Mouse (Mus musculus) liver, embryonic 11.5 days (tissue): ENCODE measurements around the gene Zfp382. TPM values are rescaled to one million over a fixed set of nuclear protein-coding genes. Genes with fewer than 3 reads are reported as not detected.
A peak's percentile ranks its signal among the peaks of the same experiment; 100 is the strongest.
"Not testable (repeated sequence)": the region's sequence is repeated elsewhere in the genome, so short reads cannot be mapped to it uniquely, and the experiment has no call there.

Experiments used
- ATAC-seq: fragments of 200-750 bp; cut with Nextera tagmentation; replicated peaks from 2 replicates; pipeline ENCODE4 v1.8.0; 2017; ENCODE audit warnings: moderate number of reproducible peaks, mild to moderate bottlenecking, moderate TSS enrichment, moderate library complexity; ENCODE audit not compliant: low FRiP score
- DNase-seq: peaks from one replicate; pipeline ENCODE4 v3.0.0-alpha.2; 2017; ENCODE audit warnings: low spot score
- H3K27ac ChIP-seq: fragments of 300-500 bp; sonication (generic); 2 replicates; pipeline ENCODE4 v1.5.1; 2014; ENCODE audit warnings: mild to moderate bottlenecking, low read depth, low read length, control low read depth
- H3K27me3 ChIP-seq: fragments of 300-500 bp; sonication (generic); replicated peaks from 2 replicates; pipeline ENCODE4 v1.6.1; 2014; ENCODE audit warnings: low read length, mixed read lengths; ENCODE audit not compliant: control insufficient read depth, insufficient read depth
- H3K36me3 ChIP-seq: fragments of 300-500 bp; sonication (generic); 2 replicates; pipeline ENCODE4 v1.6.1; 2014; ENCODE audit warnings: mild to moderate bottlenecking, low read length, moderate library complexity, mixed read lengths; ENCODE audit not compliant: control insufficient read depth, insufficient read depth
- H3K4me1 ChIP-seq: fragments of 300-500 bp; sonication (generic); replicated peaks from 2 replicates; pipeline ENCODE4 v1.6.1; 2014; ENCODE audit warnings: low read length, mixed read lengths; ENCODE audit not compliant: control insufficient read depth, insufficient read depth
- H3K4me2 ChIP-seq: fragments of 300-500 bp; sonication (generic); 2 replicates; pipeline ENCODE4 v1.6.1; 2014; ENCODE audit warnings: mild to moderate bottlenecking, control low read depth, moderate library complexity
- H3K4me3 ChIP-seq: fragments of 300-500 bp; sonication (generic); 2 replicates; pipeline ENCODE4 v1.5.1; 2014; ENCODE audit warnings: low read depth, low read length, control low read depth
- H3K9ac ChIP-seq: fragments of 300-500 bp; sonication (generic); 2 replicates; pipeline ENCODE4 v1.6.1; 2014; ENCODE audit warnings: low read depth, low read length, control low read depth
- H3K9me3 ChIP-seq: fragments of 300-500 bp; sonication (generic); 2 replicates; pipeline ENCODE4 v1.6.1; 2016; ENCODE audit warnings: low read length, inconsistent platforms, mixed read lengths; ENCODE audit not compliant: control insufficient read depth
- WGBS: fragments of 180-500 bp; shearing (Covaris S2); extraction: QIAGEN DNeasy Blood & Tissue Kit; methylation state at CpG from one replicate; pipeline ENCODE4 v1.1.7; 2014; 5-methylcytosine and 5-hydroxymethylcytosine counted together
- polyA plus RNA-seq: library from polyadenylated mRNA; unstranded; fragments of >200 nt; fragmentation: Nextera tagmentation; extraction: Ambion mirVana; gene quantifications from 2 replicates; pipeline ENCODE4 v1.2.1, GENCODE M21; 2014

Zfp382 gene
- polyA plus RNA-seq, 1 experiment from 2014 or later: 2.8 TPM

DNA sequence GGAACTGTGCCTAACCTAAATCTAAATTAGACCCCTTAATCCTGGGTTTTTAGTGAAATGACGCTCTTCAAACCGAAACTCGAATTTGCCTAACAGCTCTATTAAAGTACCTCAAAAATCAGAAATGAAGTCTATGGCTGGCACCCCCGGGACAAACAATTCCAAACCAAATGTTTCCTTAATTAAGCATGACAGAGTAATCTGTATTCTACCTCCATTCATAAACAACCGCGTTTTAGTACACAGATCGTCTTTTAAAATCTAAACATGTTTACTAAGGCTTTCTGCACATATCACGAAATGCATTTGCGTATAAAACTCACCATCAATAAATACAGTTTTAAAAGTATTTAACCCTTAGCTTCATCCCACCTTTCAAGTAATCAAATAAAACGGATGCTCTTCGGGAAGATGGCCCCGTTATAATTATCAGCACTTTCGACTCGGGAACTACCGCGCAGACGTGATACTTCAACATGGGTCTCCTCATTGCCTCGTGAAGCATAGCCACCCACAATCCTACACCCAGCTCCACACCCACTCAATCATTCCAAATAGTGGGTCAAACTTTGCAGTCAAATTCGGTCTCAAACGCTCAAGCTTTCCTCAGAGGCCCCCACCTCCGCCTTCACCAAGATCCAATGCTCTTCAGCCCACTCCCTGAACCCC lies 47.3 kb downstream of the Zfp382 start:
- ATAC-seq (peak; percentile 32; the same call in 1 of the 2 replicates), DNase-seq (no peak)
- WGBS: 2% methylated on average over 21 of the region's 21 CpGs

GRCm38 (mm10) chr7:30169583-30170282 lies 48.0 kb downstream of the Zfp382 start, which contains the start of gene Zfp146:
Gene Zfp146, minus strand, starts transcription at chr7:30169750.
- peaks cover 27% of the 10 kb centered on the region for H3K9me3 ChIP-seq
- peak within 1 kb of the TSS; percentile 85 for H3K27ac ChIP-seq
- peak within 1 kb of the TSS; percentile 75 for H3K4me3 ChIP-seq
- H3K9ac ChIP-seq: peak within 1 kb of the TSS; percentile 91
- peaks cover 11% of the 10 kb centered on the region; the same call in 1 of the 2 replicates for H3K4me1 ChIP-seq
- H3K36me3 ChIP-seq: peaks cover 30% of the 10 kb centered on the region
- H3K27me3 ChIP-seq: no peaks in the 10 kb centered on the region
- peak; percentile 97 for ATAC-seq
- peak within 1 kb of the TSS; percentile 72 for H3K4me2 ChIP-seq
- peak; percentile 87 for DNase-seq
- under 1% methylated on average over 36 of the region's 36 CpGs for WGBS

More for the DNA sequence above, 47.3 kb downstream of the Zfp382 start:
- peak overlapping the region; percentile 75 for H3K4me3 ChIP-seq
- H3K9ac ChIP-seq: peak overlapping the region; percentile 91
- peaks cover 32% of the 10 kb centered on the region for H3K9me3 ChIP-seq
- no peaks in the 10 kb centered on the region for H3K27me3 ChIP-seq
- H3K27ac ChIP-seq: peak overlapping the region; percentile 85
- H3K4me1 ChIP-seq: peaks cover 11% of the 10 kb centered on the region; the same call in 1 of the 2 replicates
- H3K4me2 ChIP-seq: peak overlapping the region; percentile 72
- H3K36me3 ChIP-seq: peaks cover 34% of the 10 kb centered on the region

DNA sequence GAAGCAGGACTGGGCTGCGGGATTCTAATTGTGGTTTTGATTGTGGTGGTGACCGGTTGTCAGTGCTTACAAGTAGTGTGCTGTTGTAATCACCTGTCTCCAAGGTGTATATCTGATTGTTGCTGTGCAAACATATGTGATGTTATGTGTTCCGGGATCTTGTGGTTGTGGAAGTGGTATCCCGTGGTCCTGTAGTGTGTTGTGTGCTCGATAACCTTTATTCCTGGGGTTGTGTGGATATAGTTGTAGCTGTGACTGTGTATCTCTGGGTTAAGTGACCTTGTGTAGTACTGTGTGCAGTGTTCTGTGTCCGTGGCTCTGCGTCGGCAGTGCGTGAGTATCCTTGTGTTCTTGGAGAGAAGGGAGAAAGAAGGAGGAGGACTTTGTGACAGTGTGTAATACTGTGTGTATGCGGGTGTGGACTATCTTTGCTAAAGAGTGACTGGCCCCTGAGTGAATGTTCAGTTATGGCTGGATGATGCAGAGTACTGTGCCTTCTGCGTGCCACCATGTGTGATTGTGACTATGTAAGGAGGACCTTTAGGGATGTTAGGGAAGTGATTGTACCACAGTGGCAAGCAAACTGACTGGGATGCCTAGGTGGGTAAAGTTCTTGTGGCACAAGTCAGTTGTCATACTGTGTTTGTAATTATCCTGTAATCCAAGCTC lies 48.7 kb downstream of the Zfp382 start:
- H3K36me3 ChIP-seq: peaks cover 24% of the 10 kb centered on the region
- DNase-seq (no peak), ATAC-seq (peak; percentile 13; the same call in 1 of the 2 replicates)
- peaks cover 11% of the 10 kb centered on the region; the same call in 1 of the 2 replicates for H3K4me1 ChIP-seq
- H3K27ac ChIP-seq: 0 out of 2 replicates have a peak overlapping the region, but pooled peaks have one; percentile 2
- 21% methylated on average over 11 of the region's 11 CpGs for WGBS
- H3K4me3 ChIP-seq: peak overlapping the region; percentile 75
- peaks cover 21% of the 10 kb centered on the region for H3K9me3 ChIP-seq
- peak overlapping the region; percentile 91 for H3K9ac ChIP-seq
- H3K27me3 ChIP-seq: no peaks in the 10 kb centered on the region
- peak overlapping the region; percentile 72 for H3K4me2 ChIP-seq

DNA sequence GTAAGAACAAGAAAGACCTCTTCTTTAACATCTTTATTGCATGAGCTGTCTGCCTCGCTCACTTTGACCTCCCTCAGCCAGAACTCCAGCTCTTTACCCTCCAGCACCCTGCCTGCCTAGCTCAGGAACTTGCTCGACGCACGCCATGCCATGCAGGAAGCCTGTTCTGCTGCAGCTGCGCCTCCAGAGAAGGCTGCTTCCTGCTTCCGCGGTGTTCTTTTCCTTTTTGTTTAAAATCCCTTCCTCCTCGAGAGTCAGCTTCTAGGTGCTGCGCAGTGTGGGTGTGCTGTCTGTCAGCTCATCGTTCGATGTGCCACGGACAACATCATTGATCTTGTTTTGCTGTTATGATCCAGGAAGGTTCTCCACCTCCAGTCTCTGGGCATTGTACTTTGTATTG lies 54.7 kb downstream of the Zfp382 start:
- Histone ChIP-seq H3K36me3 (peaks cover 10% of the 10 kb centered on the region; the same call in 1 of the 2 replicates), H3K9ac (no peak overlapping the region), H3K4me3 (no peak overlapping the region), H3K4me1 (no peaks in the 10 kb centered on the region), H3K9me3 (no peaks in the 10 kb centered on the region), H3K4me2 (no peak overlapping the region), H3K27me3 (no peaks in the 10 kb centered on the region), H3K27ac (no peak overlapping the region)
- no peak for ATAC-seq
- WGBS: 63% methylated on average over 12 of the region's 12 CpGs
- DNase-seq: no peak

- DNase-seq (no peak), ATAC-seq (no peak)
- Histone ChIP-seq H3K36me3 (peaks cover 10% of the 10 kb centered on the region; the same call in 1 of the 2 replicates), H3K9ac (no peak overlapping the region), H3K27me3 (no peaks in the 10 kb centered on the region), H3K4me3 (no peak overlapping the region), H3K9me3 (no peaks in the 10 kb centered on the region), H3K27ac (no peak overlapping the region), H3K4me1 (no peaks in the 10 kb centered on the region), H3K4me2 (no peak overlapping the region)
- 78% methylated on average over 11 of the region's 11 CpGs for WGBS
These were observed 56.5 kb downstream of the Zfp382 start for GRCm38 (mm10) chr7:30178256-30178655.

- WGBS: 2% methylated on average over 4 of the region's 4 CpGs
- Histone ChIP-seq H3K27me3 (no peaks in the 10 kb centered on the region), H3K4me3 (no peak overlapping the region), H3K4me1 (peaks cover 11% of the 10 kb centered on the region), H3K36me3 (peaks cover 12% of the 10 kb centered on the region; the same call in 1 of the 2 replicates), H3K27ac (no peak overlapping the region), H3K4me2 (no peak overlapping the region), H3K9ac (no peak overlapping the region), H3K9me3 (no peaks in the 10 kb centered on the region)
- DNase-seq (peak; percentile 63), ATAC-seq (no peak)
These were observed 59.6 kb downstream of the Zfp382 start for GRCm38 (mm10) chr7:30181308-30181707.

DNA sequence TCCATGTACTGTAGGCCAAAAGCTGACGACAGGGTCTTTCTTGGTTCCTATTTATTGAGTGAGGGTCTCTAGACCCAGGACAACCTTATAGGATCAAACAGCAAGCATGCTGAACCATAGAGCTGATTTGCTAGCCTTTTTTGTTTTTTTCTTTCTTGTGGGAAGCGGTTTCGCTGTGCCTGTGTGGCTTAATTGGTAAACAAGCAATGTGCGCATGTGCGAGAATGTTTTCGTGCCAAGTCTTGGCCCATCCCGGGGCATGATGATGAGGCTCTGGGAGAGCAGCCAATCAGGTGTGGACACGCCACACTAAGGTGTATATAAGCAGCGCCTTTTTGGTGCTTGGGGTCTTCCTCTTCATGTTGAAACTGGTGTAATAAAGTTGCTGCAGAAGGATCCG lies 60.2 kb downstream of the Zfp382 start:
- WGBS: 92% methylated on average over 10 of the region's 10 CpGs
- peaks cover 14% of the 10 kb centered on the region; the same call in 1 of the 2 replicates for H3K36me3 ChIP-seq
- H3K27me3 ChIP-seq, H3K9ac ChIP-seq, H3K4me3 ChIP-seq, H3K9me3 ChIP-seq, ATAC-seq, H3K27ac ChIP-seq, H3K4me2 ChIP-seq, DNase-seq: not testable (repeated sequence)
- H3K4me1 ChIP-seq: peaks cover 11% of the 10 kb centered on the region

- not testable (repeated sequence) for H3K27me3 ChIP-seq, DNase-seq, ATAC-seq, H3K27ac ChIP-seq, H3K4me3 ChIP-seq, H3K9me3 ChIP-seq, H3K9ac ChIP-seq
- Histone ChIP-seq H3K4me2 (peak overlapping the region; percentile 67; the same call in 1 of the 2 replicates), H3K4me1 (peaks cover 11% of the 10 kb centered on the region), H3K36me3 (peaks cover 23% of the 10 kb centered on the region)
- WGBS: 68% methylated on average over 7 of the region's 7 CpGs
These were observed 61.4 kb downstream of the Zfp382 start for GRCm38 (mm10) chr7:30183189-30183588.
